Mouse (Mus musculus): ENCODE measurements around the gene Pxn.

DNA sequence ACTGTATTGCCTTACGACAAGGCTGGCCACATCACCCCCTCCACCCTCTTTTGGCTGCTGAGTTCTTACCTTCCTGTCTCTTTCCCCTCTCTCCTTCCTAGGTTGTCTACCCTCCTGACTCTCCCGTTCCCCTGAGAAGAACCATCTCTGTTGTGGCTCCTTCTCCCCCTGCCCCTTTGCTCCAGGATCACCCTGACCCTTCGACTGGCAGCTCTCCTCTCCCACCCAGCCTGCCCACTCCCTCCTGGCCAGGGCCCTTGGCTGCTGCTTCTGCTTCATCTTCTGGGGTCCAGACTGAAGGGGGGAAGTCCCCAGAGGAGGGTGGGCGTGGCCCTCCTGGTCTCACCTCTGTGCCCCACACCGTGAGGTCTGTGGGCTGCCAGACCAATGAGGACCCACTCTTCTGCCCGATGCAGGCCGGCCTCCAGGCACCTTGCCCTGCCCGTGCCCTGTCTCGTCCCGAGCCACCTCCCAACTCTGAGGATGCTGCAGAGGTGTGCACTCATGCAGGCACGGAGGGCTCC, 44.1 kb downstream of the Pxn start:
- no peak for TF ChIP-seq CTCF (IDR thresholded peaks at IDR 0.05; ENCODE audit: low read depth)
- TF ChIP-seq EP300 (IDR thresholded peaks at IDR 0.05; ENCODE audit: low read depth), result no peak
